Mouse (Mus musculus) liver, embryonic 13.5 days (tissue): ENCODE data around the gene Wdr45b. TPM values are rescaled to one million over a fixed set of nuclear protein-coding genes. Genes with fewer than 3 reads are reported as not detected.

ENCODE experiments used
- microRNA-seq: library from miRNA; unstranded; fragments of <30 nt; microRNA quantifications from one replicate; pipeline ENCODE4, GENCODE M21; 2016
- polyA plus RNA-seq: library from polyadenylated mRNA; unstranded; fragments of >200 nt; fragmentation: Nextera tagmentation; extraction: Ambion mirVana; gene quantifications from 2 replicates; pipeline ENCODE4 v1.2.1, GENCODE M21; 2015

Gene Wdr45b
- polyA plus RNA-seq, 1 experiment from 2014 or later, result 21.8 TPM

Small RNA genes lying within 50 kb of the gene (microRNA-seq; reads per million reads assigned to microRNA genes)
- gene Mir7236, result not detected

Other genes starting within 250 kb of the Wdr45b start
- gene Tex19.2, start 235.8 kb downstream of the Wdr45b start, polyA plus RNA-seq, result 0.08 and 0.12 TPM in 2 replicates
- gene Tex19.1, start 208.3 kb downstream of the Wdr45b start, polyA plus RNA-seq, result 0.09 and 0.19 TPM in 2 replicates
- not detected in 2 replicates for gene Uts2r, start 194.2 kb downstream of the Wdr45b start, polyA plus RNA-seq
- 2.2 and 2.4 TPM in 2 replicates for gene Hexdc, start 150.0 kb downstream of the Wdr45b start, polyA plus RNA-seq
- 14.7 and 14.9 TPM in 2 replicates for gene Ogfod3, start 149.7 kb downstream of the Wdr45b start, polyA plus RNA-seq
- 20.0 and 21.0 TPM in 2 replicates for gene Cybc1, start 125.1 kb downstream of the Wdr45b start, polyA plus RNA-seq
- 101 and 117 TPM in 2 replicates for gene Narf, start 117.2 kb downstream of the Wdr45b start, polyA plus RNA-seq
- 3.4 and 3.9 TPM in 2 replicates for gene Foxk2, start 94.5 kb downstream of the Wdr45b start, polyA plus RNA-seq
- gene Rab40b, start 33.8 kb upstream of the Wdr45b start, polyA plus RNA-seq, result 0.82 and 0.88 TPM in 2 replicates
- gene Fn3krp, start 67.0 kb upstream of the Wdr45b start, polyA plus RNA-seq, result 27.6 and 31.4 TPM in 2 replicates
- 40.6 and 42.7 TPM in 2 replicates for gene Fn3k, start 80.5 kb upstream of the Wdr45b start, polyA plus RNA-seq
- gene Tbcd, start 97.5 kb upstream of the Wdr45b start, polyA plus RNA-seq, result 22.2 and 23.0 TPM in 2 replicates
- 0.22 and 0.30 TPM in 2 replicates for gene Zfp750, start 164.9 kb upstream of the Wdr45b start, polyA plus RNA-seq